Mouse (Mus musculus) neural tube, embryonic 11.5 days (tissue): ENCODE results near the gene Prdx1. TPM values are rescaled to one million over a fixed set of nuclear protein-coding genes. Genes with fewer than 3 reads are reported as not detected.

Source experiments
- ATAC-seq: fragments of 200-750 bp; cut with Nextera tagmentation; 2 replicates; pipeline ENCODE4 v1.8.0; 2017; ENCODE audit warnings: moderate number of reproducible peaks, mild to moderate bottlenecking, moderate TSS enrichment, moderate library complexity; ENCODE audit not compliant: insufficient read depth, low FRiP score, low TSS enrichment
- DNase-seq: peaks from one replicate; pipeline ENCODE4 v3.0.0-alpha.2; 2015; ENCODE audit warnings: low spot score
- H3K27ac ChIP-seq: fragments of 300-500 bp; sonication (generic); 2 replicates; pipeline ENCODE4 v1.5.1; 2014; ENCODE audit warnings: low read depth, mild to moderate bottlenecking, low read length
- H3K27me3 ChIP-seq: fragments of 300-500 bp; sonication (generic); 2 replicates; pipeline ENCODE4 v1.6.1; 2014; ENCODE audit warnings: mild to moderate bottlenecking, low read length, mixed read lengths; ENCODE audit not compliant: control insufficient read depth, insufficient read depth
- H3K36me3 ChIP-seq: fragments of 300-500 bp; sonication (generic); 2 replicates; pipeline ENCODE4 v1.6.1; 2014; ENCODE audit warnings: mild to moderate bottlenecking, low read length, moderate library complexity, mixed read lengths; ENCODE audit not compliant: control insufficient read depth, insufficient read depth
- H3K4me1 ChIP-seq: fragments of 300-500 bp; sonication (generic); 2 replicates; pipeline ENCODE4 v1.6.1; 2014; ENCODE audit warnings: low read length, mixed read lengths; ENCODE audit not compliant: control insufficient read depth, insufficient read depth
- H3K4me2 ChIP-seq: fragments of 300-500 bp; sonication (generic); 2 replicates; pipeline ENCODE4 v1.6.1; 2014; ENCODE audit warnings: low read depth, mild to moderate bottlenecking, moderate library complexity
- H3K4me3 ChIP-seq: fragments of 300-500 bp; sonication (generic); 2 replicates; pipeline ENCODE4 v1.5.1; 2014; ENCODE audit warnings: low read depth, low read length
- H3K9ac ChIP-seq: fragments of 300-500 bp; sonication (generic); 2 replicates; pipeline ENCODE4 v1.6.1; 2014; ENCODE audit warnings: mild to moderate bottlenecking, low read length
- H3K9me3 ChIP-seq: fragments of 300-500 bp; sonication (generic); 2 replicates; pipeline ENCODE4 v1.6.1; 2016; ENCODE audit warnings: low read length; ENCODE audit not compliant: control insufficient read depth
- WGBS: fragments of 180-500 bp; shearing (Covaris S2); extraction: QIAGEN DNeasy Blood & Tissue Kit; methylation state at CpG from one replicate; pipeline ENCODE4 v1.1.7; 2014; 5-methylcytosine and 5-hydroxymethylcytosine counted together
- polyA plus RNA-seq: library from polyadenylated mRNA; unstranded; fragments of >200 nt; fragmentation: Nextera tagmentation; extraction: Ambion mirVana; gene quantifications from 2 replicates; pipeline ENCODE4 v1.2.1, GENCODE M21; 2014

Prdx1 gene
- polyA plus RNA-seq, 1 experiment from 2014 or later, result 902 TPM

- ATAC-seq, result no peak
- Histone ChIP-seq H3K36me3 (no peaks in the 10 kb centered on the region), H3K27ac (no peak overlapping the region), H3K4me2 (no peak overlapping the region), H3K4me1 (no peaks in the 10 kb centered on the region), H3K9me3 (no peaks in the 10 kb centered on the region), H3K4me3 (no peak overlapping the region), H3K9ac (no peak overlapping the region), H3K27me3 (no peaks in the 10 kb centered on the region)
- no peak for DNase-seq
- 37% methylated on average over 7 of the region's 7 CpGs for whole genome bisulfite sequencing
These were observed 36.9 kb downstream of the Prdx1 start for GRCm38 (mm10) chr4:116722230-116722629.

DNA sequence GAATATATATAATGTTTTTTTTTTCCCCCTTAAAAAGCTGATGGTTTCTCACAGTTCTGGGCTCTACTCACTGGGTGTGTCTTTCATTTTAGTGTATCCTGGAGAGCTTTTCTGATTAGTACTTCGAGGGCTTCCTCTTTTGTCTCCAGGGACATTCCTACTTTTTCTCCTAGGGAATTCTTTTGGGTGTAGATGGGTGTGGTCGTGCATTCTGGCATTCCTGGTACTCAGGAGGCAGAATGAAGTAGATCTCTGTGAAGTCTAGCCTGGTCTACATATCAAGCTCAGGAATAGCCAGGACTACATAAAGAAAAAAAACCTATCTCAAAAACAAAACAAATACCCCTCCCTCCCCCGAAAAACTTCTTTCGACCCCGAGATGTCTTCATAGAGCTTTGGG is 40.1 kb downstream of the Prdx1 start:
- H3K4me3 ChIP-seq, result no peak overlapping the region
- no peak overlapping the region for H3K27ac ChIP-seq
- H3K9ac ChIP-seq, result no peak overlapping the region
- no peak overlapping the region for H3K4me2 ChIP-seq
- WGBS, result 88% methylated on average over 5 of the region's 5 CpGs
- ATAC-seq, result no peak
- H3K9me3 ChIP-seq, result no peaks in the 10 kb centered on the region
- no peaks in the 10 kb centered on the region for H3K36me3 ChIP-seq
- H3K4me1 ChIP-seq, result no peaks in the 10 kb centered on the region
- no peak for DNase-seq
- H3K27me3 ChIP-seq, result no peaks in the 10 kb centered on the region

- H3K4me3 ChIP-seq, result no peak overlapping the region
- no peaks in the 10 kb centered on the region for H3K9me3 ChIP-seq
- no peaks in the 10 kb centered on the region for H3K4me1 ChIP-seq
- DNase-seq, result no peak
- no peak for ATAC-seq
- no peaks in the 10 kb centered on the region for H3K36me3 ChIP-seq
- no peak overlapping the region for H3K4me2 ChIP-seq
- H3K27ac ChIP-seq, result no peak overlapping the region
- 89% methylated on average over 3 of the region's 3 CpGs for WGBS
- no peaks in the 10 kb centered on the region for H3K27me3 ChIP-seq
- no peak overlapping the region for H3K9ac ChIP-seq
These were observed 42.1 kb downstream of the Prdx1 start for GRCm38 (mm10) chr4:116727401-116727800.

GRCm38 (mm10) chr4:116729532-116729931 is 44.2 kb downstream of the Prdx1 start:
- Histone ChIP-seq H3K4me1 (no peaks in the 10 kb centered on the region), H3K27ac (no peak overlapping the region), H3K4me2 (no peak overlapping the region), H3K4me3 (no peak overlapping the region), H3K27me3 (no peaks in the 10 kb centered on the region), H3K9ac (no peak overlapping the region), H3K36me3 (no peaks in the 10 kb centered on the region), H3K9me3 (no peaks in the 10 kb centered on the region)
- ATAC-seq, result no peak
- WGBS, result 94% methylated on average over 3 of the region's 3 CpGs
- no peak for DNase-seq

- 88% methylated on average over 9 of the region's 9 CpGs for WGBS
- no peak overlapping the region for H3K4me2 ChIP-seq
- H3K4me3 ChIP-seq, result no peak overlapping the region
- no peak for ATAC-seq
- no peaks in the 10 kb centered on the region for H3K36me3 ChIP-seq
- H3K4me1 ChIP-seq, result no peaks in the 10 kb centered on the region
- no peaks in the 10 kb centered on the region for H3K9me3 ChIP-seq
- no peaks in the 10 kb centered on the region for H3K27me3 ChIP-seq
- H3K27ac ChIP-seq, result no peak overlapping the region
- H3K9ac ChIP-seq, result no peak overlapping the region
- no peak for DNase-seq
These were observed 45.7 kb downstream of the Prdx1 start for GRCm38 (mm10) chr4:116731077-116731476.

- Histone ChIP-seq H3K9me3 (no peaks in the 10 kb centered on the region), H3K36me3 (no peaks in the 10 kb centered on the region), H3K9ac (no peak overlapping the region), H3K4me2 (no peak overlapping the region), H3K4me1 (no peaks in the 10 kb centered on the region), H3K4me3 (no peak overlapping the region), H3K27ac (no peak overlapping the region), H3K27me3 (no peaks in the 10 kb centered on the region)
- ATAC-seq (no peak), DNase-seq (no peak)
- WGBS, result 82% methylated on average over 5 of the region's 5 CpGs
These were observed 47.0 kb downstream of the Prdx1 start for GRCm38 (mm10) chr4:116732355-116732754.

GRCm38 (mm10) chr4:116734996-116735395 is 49.7 kb downstream of the Prdx1 start:
- DNase-seq (no peak), ATAC-seq (no peak)
- no peak overlapping the region for H3K4me2 ChIP-seq
- no peak overlapping the region for H3K4me3 ChIP-seq
- H3K4me1 ChIP-seq, result no peaks in the 10 kb centered on the region
- H3K9ac ChIP-seq, result no peak overlapping the region
- no peak overlapping the region for H3K27ac ChIP-seq
- H3K27me3 ChIP-seq, result no peaks in the 10 kb centered on the region
- no peaks in the 10 kb centered on the region for H3K36me3 ChIP-seq
- WGBS, result 80% methylated on average over 2 of the region's 2 CpGs
- H3K9me3 ChIP-seq, result no peaks in the 10 kb centered on the region

DNA sequence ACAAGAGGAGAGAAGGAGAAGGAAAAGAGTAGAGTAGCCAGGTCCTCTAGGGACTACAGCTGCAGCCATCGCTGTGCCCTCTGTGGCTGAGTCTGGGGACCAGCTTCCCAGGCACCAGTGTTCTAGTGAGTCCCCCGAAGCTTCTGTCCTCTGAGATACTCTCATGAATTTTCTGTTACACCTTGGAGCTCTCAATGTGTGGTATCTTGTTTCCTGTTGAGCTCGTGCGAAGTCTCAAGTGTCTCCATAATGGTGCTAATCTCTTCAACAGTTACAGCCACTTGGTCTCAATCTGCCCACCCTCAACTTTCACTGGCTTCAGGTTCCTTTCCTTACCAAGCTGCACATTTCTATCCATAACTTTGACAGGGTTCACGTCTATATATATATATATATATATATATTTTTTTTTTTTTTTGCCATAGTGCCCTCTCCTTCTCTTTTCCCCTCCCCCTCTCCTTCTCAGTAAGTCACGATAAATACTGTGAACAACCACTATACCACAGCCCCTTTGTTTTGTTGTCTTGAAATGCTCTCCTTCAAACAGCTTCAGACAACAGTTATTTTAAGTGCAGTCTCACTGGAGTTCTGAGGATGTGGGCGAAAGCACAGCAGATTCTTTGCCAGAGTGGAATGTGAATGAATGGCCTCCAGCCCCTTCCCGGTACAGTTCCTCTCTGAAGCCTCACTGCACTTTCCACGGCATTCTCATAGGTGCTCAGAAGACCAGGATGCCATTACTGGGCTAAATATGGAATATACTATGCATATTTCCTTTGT is 53.8 kb downstream of the Prdx1 start:
- Histone ChIP-seq H3K36me3 (no peaks in the 10 kb centered on the region), H3K9me3 (no peaks in the 10 kb centered on the region), H3K27ac (no peak overlapping the region), H3K4me3 (no peak overlapping the region), H3K4me1 (no peaks in the 10 kb centered on the region), H3K27me3 (no peaks in the 10 kb centered on the region), H3K9ac (no peak overlapping the region), H3K4me2 (no peak overlapping the region)
- 86% methylated on average over 9 of the region's 9 CpGs for WGBS
- DNase-seq, result no peak
- ATAC-seq, result no peak

DNA sequence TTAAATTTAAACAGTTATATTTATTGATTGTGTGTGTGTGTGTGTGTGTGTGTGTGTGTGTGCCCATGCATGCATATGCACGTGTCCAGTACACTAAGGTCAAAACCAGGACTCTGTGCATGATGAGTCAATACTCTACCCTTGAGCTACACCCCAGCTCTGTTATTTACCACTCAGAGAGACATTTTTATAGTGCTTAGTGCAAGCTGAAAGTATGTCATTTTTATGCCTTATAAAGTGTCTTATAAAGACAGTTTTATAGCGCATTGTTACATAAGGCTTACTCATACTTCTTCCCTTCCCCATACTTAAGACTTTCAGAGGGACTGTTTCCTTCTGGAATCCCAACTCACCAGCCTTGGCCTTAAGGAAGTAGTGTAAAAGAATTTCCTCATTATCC is 64.4 kb downstream of the Prdx1 start:
- Histone ChIP-seq H3K27ac (no peak overlapping the region), H3K27me3 (no peaks in the 10 kb centered on the region), H3K9me3 (no peaks in the 10 kb centered on the region), H3K4me2 (no peak overlapping the region), H3K4me1 (no peaks in the 10 kb centered on the region), H3K36me3 (no peaks in the 10 kb centered on the region), H3K4me3 (no peak overlapping the region), H3K9ac (no peak overlapping the region)
- WGBS, result 94% methylated on average over 2 of the region's 2 CpGs
- DNase-seq (no peak), ATAC-seq (no peak)
